Mouse (Mus musculus) MEL (cell line): ENCODE data around the gene Prdx2. TPM values are rescaled to one million over a fixed set of nuclear protein-coding genes. Genes with fewer than 3 reads are reported as not detected.

Experiments used
- DNase-seq: peaks from one replicate; pipeline ENCODE4 v3.0.0; 2011; ENCODE audit warnings: low read depth, low spot score
- H3K27ac ChIP-seq: 2 replicates; pipeline ENCODE4 v1.5.1; 2012; ENCODE audit warnings: low read depth, mild to moderate bottlenecking, control low read depth, low read length, moderate library complexity; ENCODE audit not compliant: control insufficient read depth
- H3K27me3 ChIP-seq, 2 experiments: fragments of 150-350 bp in 1 of 2; sonication (generic) in 1 of 2; 2 replicates each; pipeline ENCODE4 v1.6.1; 2012; ENCODE audit warnings: low read length in 2 of 2, mild to moderate bottlenecking in 2 of 2, improper control_type of control experiment in 1 of 2, moderate library complexity in 1 of 2; ENCODE audit not compliant: insufficient read depth in 2 of 2, control insufficient read depth in 1 of 2
- H3K36me3 ChIP-seq, 2 experiments: 2 replicates each; pipeline ENCODE4 v1.6.1; 2012 to 2014; ENCODE audit warnings: low read length in 2 of 2, improper control_type of control experiment in 1 of 2, inconsistent platforms in 1 of 2, mild to moderate bottlenecking in 1 of 2; ENCODE audit not compliant: insufficient read depth in 2 of 2, control insufficient read depth in 1 of 2
- H3K4me1 ChIP-seq, 2 experiments: fragments of 150-350 bp in 1 of 2; sonication (generic) in 1 of 2; 2 replicates each; pipeline ENCODE4 v1.6.1; 2012; ENCODE audit warnings: low read length in 2 of 2, improper control_type of control experiment in 1 of 2, mild to moderate bottlenecking in 1 of 2; ENCODE audit not compliant: insufficient read depth in 2 of 2, control insufficient read depth in 1 of 2
- H3K4me3 ChIP-seq, 2 experiments: fragments of 150-350 bp in 1 of 2; sonication (generic) in 1 of 2; 2 replicates each; pipeline ENCODE4 v1.5.1; 2012; ENCODE audit warnings: low read depth in 2 of 2, low read length in 2 of 2, mild to moderate bottlenecking in 2 of 2, moderate library complexity in 2 of 2, control low read depth in 1 of 2, improper control_type of control experiment in 1 of 2; ENCODE audit not compliant: control insufficient read depth in 1 of 2, insufficient read depth in 1 of 2
- H3K79me2 ChIP-seq: 2 replicates; pipeline ENCODE4 v1.6.1; 2012; ENCODE audit warnings: mild to moderate bottlenecking, low read length, moderate library complexity; ENCODE audit not compliant: control insufficient read depth, poor library complexity, insufficient read depth
- H3K9ac ChIP-seq: 2 replicates; pipeline ENCODE4 v1.6.1; 2012; ENCODE audit warnings: low read depth, mild to moderate bottlenecking, control low read depth, low read length, moderate library complexity; ENCODE audit not compliant: control insufficient read depth, poor library complexity, severe bottlenecking
- H3K9me3 ChIP-seq: fragments of 150-350 bp; sonication (generic); replicated peaks from 2 replicates; pipeline ENCODE4 v1.6.1; 2012; ENCODE audit warnings: mild to moderate bottlenecking, low read length, improper control_type of control experiment, moderate library complexity; ENCODE audit not compliant: insufficient read depth
- BHLHE40 ChIP-seq: IDR thresholded peaks from 2 replicates; pipeline ENCODE4 v1.6.1; 2012; ENCODE audit warnings: low read depth, mild to moderate bottlenecking, inconsistent platforms, low read length, improper control_type of control experiment, borderline replicate concordance
- CHD1 ChIP-seq: IDR thresholded peaks from 2 replicates; pipeline ENCODE4 v1.6.1; 2012; ENCODE audit warnings: low read depth, mild to moderate bottlenecking, inconsistent platforms, low read length, improper control_type of control experiment
- CTCF ChIP-seq, 3 experiments: IDR thresholded peaks in 2 of 3; conservative IDR thresholded peaks in 1 of 3; 2 replicates each; pipeline ENCODE4 v1.5.1; 2011 to 2012; ENCODE audit warnings: low read length in 3 of 3, low read depth in 2 of 3, mild to moderate bottlenecking in 2 of 3, improper control_type of control experiment in 1 of 3, inconsistent platforms in 1 of 3, mixed read lengths in 1 of 3, moderate library complexity in 1 of 3; ENCODE audit not compliant: control insufficient read depth in 1 of 3, insufficient read depth in 1 of 3, poor library complexity in 1 of 3, severe bottlenecking in 1 of 3
- E2F4 ChIP-seq: IDR thresholded peaks from 2 replicates; pipeline ENCODE4 v1.6.1; 2011; ENCODE audit warnings: low read depth, low read length, improper control_type of control experiment, borderline replicate concordance
- ELF1 ChIP-seq: IDR thresholded peaks from 2 replicates; pipeline ENCODE4 v1.6.1; 2014; ENCODE audit warnings: low read depth, mild to moderate bottlenecking, inconsistent platforms, low read length, improper control_type of control experiment, moderate library complexity
- EP300 ChIP-seq, 2 experiments: IDR thresholded peaks; 2 replicates each; pipeline ENCODE4 v1.6.1; 2011; ENCODE audit warnings: improper control_type of control experiment in 2 of 2, low read length in 2 of 2, low read depth in 1 of 2, mild to moderate bottlenecking in 1 of 2
- ETS1 ChIP-seq: IDR thresholded peaks from 2 replicates; pipeline ENCODE4 v1.6.1; 2012; ENCODE audit warnings: low read depth, mild to moderate bottlenecking, inconsistent platforms, low read length, improper control_type of control experiment, moderate library complexity
- GABPA ChIP-seq: IDR thresholded peaks from 2 replicates; pipeline ENCODE4 v1.6.1; 2012; ENCODE audit warnings: low read depth, mild to moderate bottlenecking, inconsistent platforms, low read length, improper control_type of control experiment, moderate library complexity
- GATA1 ChIP-seq: IDR thresholded peaks from 2 replicates; pipeline ENCODE4 v1.6.1; 2011; ENCODE audit warnings: low read depth, low read length, improper control_type of control experiment
- HCFC1 ChIP-seq: IDR thresholded peaks from 2 replicates; pipeline ENCODE4 v1.6.1; 2012; ENCODE audit warnings: low read depth, mild to moderate bottlenecking, inconsistent platforms, low read length, improper control_type of control experiment, moderate library complexity
- JUND ChIP-seq: IDR thresholded peaks from 2 replicates; pipeline ENCODE4 v1.6.1; 2011; ENCODE audit warnings: low read depth, mild to moderate bottlenecking, improper control_type of control experiment, low read length
- KAT2A ChIP-seq: conservative IDR thresholded peaks from 2 replicates; pipeline ENCODE4 v1.6.1; 2012; ENCODE audit warnings: low read depth, low read length, improper control_type of control experiment, inconsistent platforms
- MAFK ChIP-seq: IDR thresholded peaks from 2 replicates; pipeline ENCODE4 v1.6.1; 2011; ENCODE audit warnings: low read depth, mild to moderate bottlenecking, low read length, improper control_type of control experiment, borderline replicate concordance
- MAX ChIP-seq: IDR thresholded peaks from 2 replicates; pipeline ENCODE4 v1.6.1; 2011; ENCODE audit warnings: low read length, improper control_type of control experiment
- MAZ ChIP-seq: IDR thresholded peaks from 2 replicates; pipeline ENCODE4 v1.6.1; 2012; ENCODE audit warnings: low read depth, mild to moderate bottlenecking, inconsistent platforms, low read length, improper control_type of control experiment
- MEF2A ChIP-seq: IDR thresholded peaks from 2 replicates; pipeline ENCODE4 v1.6.1; 2014; ENCODE audit warnings: low read depth, mild to moderate bottlenecking, inconsistent platforms, low read length, improper control_type of control experiment; ENCODE audit not compliant: poor library complexity, insufficient replicate concordance, severe bottlenecking; ENCODE audit errors: extremely low read depth
- MXI1 ChIP-seq: IDR thresholded peaks from 2 replicates; pipeline ENCODE4 v1.6.1; 2011; ENCODE audit warnings: mild to moderate bottlenecking, low read depth, low read length, improper control_type of control experiment
- MYB ChIP-seq: IDR thresholded peaks from 2 replicates; pipeline ENCODE4 v1.6.1; 2011; ENCODE audit warnings: mild to moderate bottlenecking, low read depth, low read length, improper control_type of control experiment
- NELFE ChIP-seq: IDR thresholded peaks from 2 replicates; pipeline ENCODE4 v1.6.1; 2011; ENCODE audit warnings: low read depth, low read length, improper control_type of control experiment
- NRF1 ChIP-seq: IDR thresholded peaks from 2 replicates; pipeline ENCODE4 v1.6.1; 2014; ENCODE audit warnings: low read depth, mild to moderate bottlenecking, inconsistent platforms, low read length, improper control_type of control experiment, moderate library complexity; ENCODE audit not compliant: poor library complexity, insufficient read depth, severe bottlenecking
- POLR2A ChIP-seq, 2 experiments: IDR thresholded peaks; 2 replicates each; pipeline ENCODE4 v1.6.1; 2011 to 2012; ENCODE audit warnings: low read length in 2 of 2, mild to moderate bottlenecking in 2 of 2, control low read depth in 1 of 2, improper control_type of control experiment in 1 of 2, low read depth in 1 of 2, moderate library complexity in 1 of 2; ENCODE audit not compliant: control insufficient read depth in 1 of 2, insufficient read depth in 1 of 2, poor library complexity in 1 of 2
- POLR2AphosphoS2 ChIP-seq: IDR thresholded peaks from 2 replicates; pipeline ENCODE4 v1.6.1; 2011; ENCODE audit warnings: low read length, improper control_type of control experiment
- POLR2AphosphoS5 ChIP-seq: IDR thresholded peaks from 2 replicates; pipeline ENCODE4 v1.6.1; 2012; ENCODE audit warnings: low read depth, borderline replicate concordance, mild to moderate bottlenecking, inconsistent platforms, low read length, moderate library complexity, mixed read lengths
- RAD21 ChIP-seq: IDR thresholded peaks from 2 replicates; pipeline ENCODE4 v1.6.1; 2011; ENCODE audit warnings: mild to moderate bottlenecking, low read depth, low read length, improper control_type of control experiment
- RCOR1 ChIP-seq: IDR thresholded peaks from 2 replicates; pipeline ENCODE4 v1.6.1; 2012; ENCODE audit warnings: low read depth, mild to moderate bottlenecking, inconsistent platforms, low read length, improper control_type of control experiment
- SIN3A ChIP-seq: IDR thresholded peaks from 2 replicates; pipeline ENCODE4 v1.6.1; 2012; ENCODE audit warnings: low read length, improper control_type of control experiment, inconsistent platforms
- SMC3 ChIP-seq: IDR thresholded peaks from 2 replicates; pipeline ENCODE4 v1.6.1; 2011; ENCODE audit warnings: low read depth, low read length, improper control_type of control experiment
- TAL1 ChIP-seq: IDR thresholded peaks from 2 replicates; pipeline ENCODE4 v1.6.1; 2012; ENCODE audit warnings: mild to moderate bottlenecking, inconsistent platforms, low read length, moderate library complexity, mixed read lengths
- TBP ChIP-seq: IDR thresholded peaks from 2 replicates; pipeline ENCODE4 v1.8.0; 2011; ENCODE audit warnings: low read depth, low read length, improper control_type of control experiment
- TCF12 ChIP-seq: IDR thresholded peaks from 2 replicates; pipeline ENCODE4 v1.6.1; 2014; ENCODE audit warnings: low read depth, mild to moderate bottlenecking, inconsistent platforms, low read length, improper control_type of control experiment, moderate library complexity
- UBTF ChIP-seq: IDR thresholded peaks from 2 replicates; pipeline ENCODE4 v1.6.1; 2012; ENCODE audit warnings: low read depth, mild to moderate bottlenecking, inconsistent platforms, low read length, improper control_type of control experiment, moderate library complexity, borderline replicate concordance; ENCODE audit not compliant: insufficient read depth
- USF1 ChIP-seq: IDR thresholded peaks from 2 replicates; pipeline ENCODE4 v1.6.1; 2014; ENCODE audit warnings: low read depth, mild to moderate bottlenecking, inconsistent platforms, low read length, improper control_type of control experiment, moderate library complexity
- USF2 ChIP-seq, 2 experiments: IDR thresholded peaks; 2 replicates each; pipeline ENCODE4 v1.6.1; 2011 to 2012; ENCODE audit warnings: improper control_type of control experiment in 2 of 2, low read length in 2 of 2, borderline replicate concordance in 1 of 2, inconsistent platforms in 1 of 2, low read depth in 1 of 2, mild to moderate bottlenecking in 1 of 2; ENCODE audit not compliant: insufficient read depth in 1 of 2
- ZC3H11A ChIP-seq: IDR thresholded peaks from 2 replicates; pipeline ENCODE4 v1.6.1; 2012; ENCODE audit warnings: low read depth, mild to moderate bottlenecking, inconsistent platforms, low read length, improper control_type of control experiment
- ZKSCAN1 ChIP-seq: IDR thresholded peaks from 2 replicates; pipeline ENCODE4 v1.6.1; 2012; ENCODE audit warnings: low read depth, mild to moderate bottlenecking, inconsistent platforms, low read length, improper control_type of control experiment, moderate library complexity
- ZMIZ1 ChIP-seq: IDR thresholded peaks from 2 replicates; pipeline ENCODE4 v1.6.1; 2012; ENCODE audit warnings: low read depth, mild to moderate bottlenecking, inconsistent platforms, low read length, improper control_type of control experiment, moderate library complexity
- ZNF384 ChIP-seq: IDR thresholded peaks from 2 replicates; pipeline ENCODE4 v1.6.1; 2012; ENCODE audit warnings: low read depth, mild to moderate bottlenecking, inconsistent platforms, low read length, improper control_type of control experiment
- polyA plus RNA-seq, 2 experiments: library from polyadenylated mRNA; stranded (reverse) in 1 of 2; unstranded in 1 of 2; fragments of >175 nt in 1 of 2; fragments of >200 nt in 1 of 2; gene quantifications; 2 replicates each; pipeline versions ENCODE4 v1.2.1 to v1.2.4; 2012; ENCODE audit warnings: low replicate concordance in 2 of 2, low read depth in 1 of 2; ENCODE audit not compliant: insufficient read length in 2 of 2, insufficient read depth in 1 of 2, missing spikeins in 1 of 2
- total RNA-seq: library from RNA; depleted of rRNA; stranded (reverse); fragments of 300-350 nt; gene quantifications from 2 replicates; pipeline ENCODE4 v1.2.3, GENCODE M21; 2012

The Prdx2 gene
- total and polyA plus RNA-seq, 3 experiments = 643 to 773 (median 679) TPM

GRCm38 (mm10) chr8:84970913-84971312, 1.5 kb downstream of the Prdx2 start:
- no peaks in the 10 kb centered on the region for H3K27me3 ChIP-seq
- peaks cover 4 to 38% of the 10 kb centered on the region in 2 experiments; a peak in 3 of 4 replicates for H3K36me3 ChIP-seq
- H3K4me3 ChIP-seq = peak overlapping the region; percentile 65 to 73
- peak overlapping the region; percentile 84 for H3K27ac ChIP-seq
- peaks cover 22% of the 10 kb centered on the region for H3K79me2 ChIP-seq
- TF ChIP-seq NRF1 (no peak), RCOR1 (peak; percentile 90), HCFC1 (0 out of 2 replicates have a peak, but pooled peaks have one; percentile 14), ZNF384 (no peak), RAD21 (no peak), MEF2A (no peak), ELF1 (no peak), TAL1 (peak; percentile 93), ZKSCAN1 (no peak), NELFE (peak; percentile 55; the same call in 1 of the 2 replicates), SMC3 (no peak), ZC3H11A (no peak), USF2 (IDR thresholded peaks at IDR 0.05; ENCODE audit: borderline replicate concordance in 1 of 2, insufficient read depth in 1 of 2, low read depth in 1 of 2, low read length in 2 of 2) (no peak), POLR2A (IDR thresholded peaks at IDR 0.05; ENCODE audit: control insufficient read depth in 1 of 2, insufficient read depth in 1 of 2, low read depth in 1 of 2, low read length in 2 of 2, poor library complexity in 1 of 2) (peak; percentile 58 to 73; a peak in 2 of 4 replicates), GATA1 (peak; percentile 97), KAT2A (no peak), EP300 (IDR thresholded peaks at IDR 0.05; ENCODE audit: low read depth in 1 of 2, low read length in 2 of 2) (peak; percentile 91 to 95), MAX (peak; percentile 67; the same call in 1 of the 2 replicates), MXI1 (peak; percentile 60; the same call in 1 of the 2 replicates), SIN3A (peak; percentile 87), MYB (no peak), TCF12 (peak; percentile 98), ETS1 (peak; percentile 94), JUND (no peak), BHLHE40 (no peak), USF1 (no peak), UBTF (no peak), CTCF (IDR thresholded peaks at IDR 0.05 in 2 of 3, conservative IDR thresholded peaks at IDR 0.05 in 1 of 3; ENCODE audit: control insufficient read depth in 1 of 3, insufficient read depth in 1 of 3, low read depth in 2 of 3, low read length in 3 of 3, poor library complexity in 1 of 3, severe bottlenecking in 1 of 3) (no peak), MAFK (no peak), GABPA (no peak), TBP (peak; percentile 79), ZMIZ1 (peak; percentile 58; the same call in 1 of the 2 replicates), POLR2AphosphoS5 (no peak), CHD1 (no peak), MAZ (peak; percentile 83; the same call in 1 of the 2 replicates), E2F4 (no peak), POLR2AphosphoS2 (peak; percentile 64)
- H3K9ac ChIP-seq = peak overlapping the region; percentile 91
- peaks cover 9 to 47% of the 10 kb centered on the region in 2 experiments for H3K4me1 ChIP-seq
- peak; percentile 94 for DNase-seq
- H3K9me3 ChIP-seq = no peaks in the 10 kb centered on the region
